Mouse (Mus musculus) neural tube, embryonic 11.5 days (tissue): Measurements from ENCODE around the gene Nes. TPM values are rescaled to one million over a fixed set of nuclear protein-coding genes. Genes with fewer than 3 reads are reported as not detected.

Experiments used
- ATAC-seq: fragments of 200-750 bp; cut with Nextera tagmentation; 2 replicates; pipeline ENCODE4 v1.8.0; 2017; ENCODE audit warnings: moderate number of reproducible peaks, mild to moderate bottlenecking, moderate TSS enrichment, moderate library complexity; ENCODE audit not compliant: insufficient read depth, low FRiP score, low TSS enrichment
- DNase-seq: peaks from one replicate; pipeline ENCODE4 v3.0.0-alpha.2; 2015; ENCODE audit warnings: low spot score
- H3K27ac ChIP-seq: fragments of 300-500 bp; sonication (generic); 2 replicates; pipeline ENCODE4 v1.5.1; 2014; ENCODE audit warnings: low read depth, mild to moderate bottlenecking, low read length
- H3K27me3 ChIP-seq: fragments of 300-500 bp; sonication (generic); 2 replicates; pipeline ENCODE4 v1.6.1; 2014; ENCODE audit warnings: mild to moderate bottlenecking, low read length, mixed read lengths; ENCODE audit not compliant: control insufficient read depth, insufficient read depth
- H3K36me3 ChIP-seq: fragments of 300-500 bp; sonication (generic); 2 replicates; pipeline ENCODE4 v1.6.1; 2014; ENCODE audit warnings: mild to moderate bottlenecking, low read length, moderate library complexity, mixed read lengths; ENCODE audit not compliant: control insufficient read depth, insufficient read depth
- H3K4me1 ChIP-seq: fragments of 300-500 bp; sonication (generic); 2 replicates; pipeline ENCODE4 v1.6.1; 2014; ENCODE audit warnings: low read length, mixed read lengths; ENCODE audit not compliant: control insufficient read depth, insufficient read depth
- H3K4me2 ChIP-seq: fragments of 300-500 bp; sonication (generic); 2 replicates; pipeline ENCODE4 v1.6.1; 2014; ENCODE audit warnings: low read depth, mild to moderate bottlenecking, moderate library complexity
- H3K4me3 ChIP-seq: fragments of 300-500 bp; sonication (generic); 2 replicates; pipeline ENCODE4 v1.5.1; 2014; ENCODE audit warnings: low read depth, low read length
- H3K9ac ChIP-seq: fragments of 300-500 bp; sonication (generic); 2 replicates; pipeline ENCODE4 v1.6.1; 2014; ENCODE audit warnings: mild to moderate bottlenecking, low read length
- H3K9me3 ChIP-seq: fragments of 300-500 bp; sonication (generic); 2 replicates; pipeline ENCODE4 v1.6.1; 2016; ENCODE audit warnings: low read length; ENCODE audit not compliant: control insufficient read depth
- WGBS: fragments of 180-500 bp; shearing (Covaris S2); extraction: QIAGEN DNeasy Blood & Tissue Kit; methylation state at CpG from one replicate; pipeline ENCODE4 v1.1.7; 2014; 5-methylcytosine and 5-hydroxymethylcytosine counted together
- polyA plus RNA-seq: library from polyadenylated mRNA; unstranded; fragments of >200 nt; fragmentation: Nextera tagmentation; extraction: Ambion mirVana; gene quantifications from 2 replicates; pipeline ENCODE4 v1.2.1, GENCODE M21; 2014

Nes gene
- polyA plus RNA-seq, 1 experiment from 2014 or later: 60.2 TPM

DNA sequence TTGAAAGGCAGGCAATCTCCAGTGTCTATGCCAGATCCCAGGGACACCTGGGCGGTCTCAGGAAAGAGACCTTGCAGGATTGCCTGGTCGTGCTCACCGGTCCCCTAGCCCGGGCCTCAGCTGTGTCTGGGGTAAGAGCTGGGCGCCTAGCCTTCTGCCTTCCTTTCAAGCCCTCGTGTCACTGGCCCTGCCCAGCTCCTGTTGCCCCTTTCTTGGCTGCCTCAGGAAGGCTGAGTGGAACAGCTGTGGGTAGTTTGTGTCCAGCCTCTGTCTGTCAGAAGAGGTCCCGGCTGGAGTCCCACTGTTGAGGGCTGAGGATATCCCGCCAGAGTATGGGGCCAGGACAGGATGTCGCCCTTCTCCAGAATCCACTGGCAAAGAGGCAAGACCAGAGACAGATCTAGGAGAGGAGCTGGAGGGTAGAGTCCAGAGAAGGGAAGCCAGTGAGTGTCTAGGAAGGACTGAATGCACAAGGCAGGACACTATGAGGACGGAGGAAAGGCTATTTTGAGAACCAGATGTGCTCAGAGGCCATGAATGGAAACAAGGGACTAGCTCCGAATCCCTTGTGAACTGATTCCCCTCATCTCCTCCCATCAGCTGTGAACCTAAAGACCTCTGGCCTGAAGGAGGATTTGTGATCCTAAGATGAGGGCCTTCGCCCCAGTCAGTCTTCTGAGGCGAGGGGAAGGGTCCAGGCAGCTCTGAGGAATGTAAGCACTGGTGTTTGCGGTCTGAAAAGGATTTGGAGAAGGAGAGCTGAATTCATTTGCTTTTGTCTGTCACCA is 2.9 kb downstream of the Nes start:
- Histone ChIP-seq H3K9ac (peak overlapping the region; percentile 87), H3K4me3 (peak overlapping the region; percentile 82), H3K27me3 (no peaks in the 10 kb centered on the region), H3K36me3 (peaks cover 6% of the 10 kb centered on the region), H3K9me3 (no peaks in the 10 kb centered on the region), H3K27ac (peak overlapping the region; percentile 90), H3K4me2 (peak overlapping the region; percentile 95), H3K4me1 (peaks cover 38% of the 10 kb centered on the region)
- ATAC-seq (peak; percentile 3; the same call in 1 of the 2 replicates), DNase-seq (no peak)
- WGBS: 15% methylated on average over 14 of the region's 14 CpGs

DNA sequence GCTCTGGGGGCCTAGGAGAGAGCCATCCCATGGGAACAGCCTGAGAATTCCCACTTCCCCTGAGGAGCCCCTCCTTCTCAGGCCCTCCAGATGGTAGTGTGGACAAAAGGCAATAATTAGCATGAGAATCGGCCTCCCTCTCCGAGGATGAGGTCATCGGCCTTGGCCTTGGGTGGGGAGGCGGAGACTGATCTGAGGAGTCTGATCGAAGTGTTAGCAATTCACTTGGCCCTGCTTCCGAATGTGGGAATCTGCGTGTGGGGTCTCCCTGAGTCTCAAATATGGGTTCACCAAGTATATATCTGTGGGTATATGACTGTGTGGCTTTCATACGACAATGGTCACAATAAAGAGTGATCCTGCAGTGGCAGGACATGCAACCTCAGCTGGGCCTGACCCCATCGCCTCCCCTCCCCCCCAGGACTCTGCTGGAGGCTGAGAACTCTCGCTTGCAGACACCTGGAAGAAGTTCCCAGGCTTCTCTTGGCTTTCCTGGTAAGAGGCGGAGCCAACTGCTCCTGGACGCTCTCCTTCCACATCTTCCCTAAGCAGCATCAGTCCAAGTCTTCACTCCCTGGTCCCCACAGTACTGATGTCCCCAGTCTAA is 3.6 kb downstream of the Nes start:
- peak overlapping the region; percentile 87 for H3K9ac ChIP-seq
- WGBS: 8% methylated on average over 12 of the region's 12 CpGs
- peaks cover 38% of the 10 kb centered on the region for H3K4me1 ChIP-seq
- peaks cover 6% of the 10 kb centered on the region for H3K36me3 ChIP-seq
- H3K27me3 ChIP-seq: no peaks in the 10 kb centered on the region
- peak; percentile 85 for DNase-seq
- no peaks in the 10 kb centered on the region for H3K9me3 ChIP-seq
- peak; percentile 79 for ATAC-seq
- peak overlapping the region; percentile 95 for H3K4me2 ChIP-seq
- peak overlapping the region; percentile 82 for H3K4me3 ChIP-seq
- peak overlapping the region; percentile 90 for H3K27ac ChIP-seq

DNA sequence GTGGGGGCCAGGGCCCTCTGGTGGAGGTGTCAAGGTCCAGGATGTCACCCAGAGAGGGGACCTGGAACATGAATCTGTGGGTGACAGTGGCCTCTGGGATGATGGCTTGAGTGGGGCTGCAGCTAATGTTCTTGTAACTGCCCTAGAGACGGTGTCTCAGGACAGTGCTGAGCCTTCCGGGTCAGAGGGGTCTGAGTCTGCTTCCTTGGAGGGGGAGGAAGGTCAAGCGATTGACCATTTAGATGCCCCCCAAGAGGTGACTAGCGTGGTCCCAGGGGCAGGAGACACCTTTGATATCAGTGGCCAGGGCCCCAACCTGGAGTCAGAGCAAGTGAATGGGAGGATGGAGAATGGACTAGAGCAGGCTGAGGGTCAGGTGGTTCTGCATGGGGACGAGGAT is 8.6 kb downstream of the Nes start:
- no peaks in the 10 kb centered on the region for H3K9me3 ChIP-seq
- no peak overlapping the region for H3K27ac ChIP-seq
- no peak overlapping the region for H3K4me2 ChIP-seq
- H3K9ac ChIP-seq: peak overlapping the region; percentile 22; the same call in 1 of the 2 replicates
- ATAC-seq: no peak
- WGBS: 83% methylated on average over 5 of the region's 5 CpGs
- DNase-seq: no peak
- peaks cover 47% of the 10 kb centered on the region for H3K4me1 ChIP-seq
- H3K27me3 ChIP-seq: no peaks in the 10 kb centered on the region
- H3K36me3 ChIP-seq: peaks cover 6% of the 10 kb centered on the region
- no peak overlapping the region for H3K4me3 ChIP-seq

DNA sequence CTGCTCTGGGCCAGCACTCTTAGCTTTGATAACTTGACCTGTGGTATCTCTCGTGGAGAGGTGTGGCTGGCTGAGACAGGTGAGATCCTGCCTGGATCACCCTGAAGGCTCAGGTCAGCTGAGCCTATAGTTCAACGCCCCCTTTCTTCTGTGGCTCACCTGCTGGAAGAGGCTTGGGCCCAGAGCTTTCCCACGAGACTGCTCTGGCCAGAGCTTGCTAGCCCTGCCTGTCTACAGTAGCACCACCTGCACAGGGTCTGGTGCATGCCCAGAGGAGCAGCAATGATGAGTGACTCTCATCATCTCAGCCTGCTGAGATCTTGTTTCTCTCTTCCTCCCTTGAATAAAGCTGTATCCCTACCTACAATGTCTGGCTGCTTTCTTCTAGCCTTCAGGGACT is 9.2 kb downstream of the Nes start:
- no peaks in the 10 kb centered on the region for H3K9me3 ChIP-seq
- H3K4me2 ChIP-seq: no peak overlapping the region
- no peak overlapping the region; the same call in 1 of the 2 replicates for H3K9ac ChIP-seq
- ATAC-seq (no peak), DNase-seq (no peak)
- no peak overlapping the region for H3K27ac ChIP-seq
- no peaks in the 10 kb centered on the region for H3K27me3 ChIP-seq
- peaks cover 45% of the 10 kb centered on the region for H3K4me1 ChIP-seq
- no peak overlapping the region for H3K4me3 ChIP-seq
- 79% methylated on average over 3 of the region's 3 CpGs for WGBS
- peaks cover 6% of the 10 kb centered on the region for H3K36me3 ChIP-seq

DNA sequence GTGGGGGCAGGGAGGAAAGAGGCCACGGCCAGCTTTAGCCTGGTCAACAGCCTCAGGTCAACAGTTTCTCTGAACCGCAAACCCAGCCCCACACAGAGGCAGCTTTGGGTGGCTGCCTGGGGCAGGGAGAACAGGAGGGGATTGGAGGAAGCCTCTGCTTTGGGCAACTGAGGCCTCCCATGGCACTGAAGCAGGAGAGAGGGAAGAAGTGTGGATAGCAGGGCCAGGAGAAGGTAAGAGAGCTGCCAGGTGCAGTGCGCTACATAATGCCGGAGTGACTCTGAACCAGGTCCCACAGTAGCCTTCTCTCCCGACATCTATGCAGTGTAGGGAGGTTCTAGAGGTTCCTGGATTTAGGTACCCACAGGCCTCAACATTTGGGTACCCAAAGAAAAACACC is 9.8 kb downstream of the Nes start:
- Histone ChIP-seq H3K36me3 (peaks cover 2% of the 10 kb centered on the region), H3K4me2 (no peak overlapping the region), H3K4me1 (peaks cover 52% of the 10 kb centered on the region), H3K9me3 (no peaks in the 10 kb centered on the region), H3K4me3 (no peak overlapping the region), H3K9ac (peak overlapping the region; percentile 18; the same call in 1 of the 2 replicates), H3K27ac (no peak overlapping the region; the same call in 1 of the 2 replicates), H3K27me3 (no peaks in the 10 kb centered on the region)
- 68% methylated on average over 5 of the region's 5 CpGs for WGBS
- no peak for DNase-seq
- no peak for ATAC-seq

DNA sequence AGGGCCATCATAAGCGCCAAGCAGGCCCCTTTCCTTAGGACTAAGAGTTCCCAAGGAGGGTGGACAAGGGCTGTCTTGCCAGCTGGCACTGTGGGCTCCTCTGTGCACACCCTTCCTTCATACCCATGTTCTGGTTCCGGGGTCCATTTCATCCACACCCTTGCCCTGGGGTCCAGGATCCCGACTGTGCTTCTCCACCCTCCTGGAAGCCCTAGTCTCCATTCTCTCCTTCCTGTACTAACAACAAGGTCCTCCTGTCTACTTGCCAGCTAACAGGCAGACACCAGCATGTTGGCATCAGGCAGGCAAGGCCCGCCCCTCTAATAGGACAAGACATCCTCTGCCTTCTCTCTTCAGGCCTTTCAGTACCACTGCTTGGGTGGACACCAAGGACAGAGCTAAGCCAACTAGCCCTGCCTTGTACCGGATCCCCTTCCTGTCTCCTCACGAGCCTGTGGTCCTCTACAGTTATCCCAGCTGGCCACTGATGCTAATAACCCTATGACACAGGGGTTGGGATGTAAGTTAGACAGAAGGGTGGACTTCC is 10.4 kb downstream of the Nes start:
- DNase-seq: no peak
- Histone ChIP-seq H3K27me3 (no peaks in the 10 kb centered on the region), H3K9me3 (no peaks in the 10 kb centered on the region), H3K4me1 (peaks cover 51% of the 10 kb centered on the region), H3K36me3 (peaks cover 2% of the 10 kb centered on the region; the same call in 1 of the 2 replicates), H3K4me3 (no peak overlapping the region), H3K4me2 (no peak overlapping the region), H3K9ac (no peak overlapping the region), H3K27ac (no peak overlapping the region; the same call in none of the 2 replicates)
- no peak for ATAC-seq
- WGBS: 78% methylated on average over 6 of the region's 6 CpGs

DNA sequence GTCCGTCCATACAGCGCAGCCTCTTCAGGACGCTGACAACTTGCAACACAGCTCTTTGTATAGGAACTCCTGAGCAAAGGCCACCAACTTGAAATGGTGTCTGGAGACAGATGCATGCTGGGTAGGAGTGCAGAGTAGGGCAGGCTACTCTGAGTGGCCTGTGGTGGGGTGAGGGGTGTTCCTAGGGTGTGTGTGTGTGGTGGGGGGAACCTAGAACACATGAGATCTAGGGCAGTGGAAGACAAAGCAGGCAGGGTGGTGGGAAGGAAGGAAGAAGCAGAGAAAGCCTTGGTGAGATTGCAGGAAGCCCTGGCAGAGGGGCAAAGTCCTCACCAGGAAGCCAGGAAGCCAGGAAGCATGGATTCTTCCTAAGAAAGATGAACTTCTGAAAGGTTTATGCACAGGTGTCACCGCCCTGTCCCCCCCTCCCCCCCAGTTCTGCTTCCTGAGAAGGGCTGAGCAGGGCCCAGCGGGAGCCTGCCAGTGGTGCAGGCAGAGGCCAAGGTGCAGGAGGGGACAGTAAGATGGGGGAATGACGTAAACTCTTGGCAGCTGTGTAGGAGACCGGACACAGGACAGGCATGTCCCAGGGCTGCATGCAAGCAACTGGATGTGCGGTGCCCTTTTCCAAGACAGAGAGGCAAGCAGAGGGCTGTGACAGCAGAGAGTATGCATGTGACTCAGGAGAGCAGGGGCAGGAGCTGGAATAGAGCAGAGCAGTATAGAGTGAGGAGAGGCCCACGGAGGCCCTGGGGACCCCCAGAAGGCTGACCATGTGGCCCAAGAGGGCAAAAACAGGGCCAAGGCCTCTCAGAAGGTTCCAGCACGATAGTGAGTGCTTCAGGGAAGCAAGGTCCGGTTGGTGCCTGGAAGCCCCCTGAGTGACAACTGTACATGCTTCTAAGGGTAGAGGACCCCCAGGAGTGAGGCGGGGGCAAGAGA is 11.3 kb downstream of the Nes start:
- H3K4me2 ChIP-seq: peak overlapping the region; percentile 27
- peak overlapping the region; percentile 85 for H3K27ac ChIP-seq
- no peaks in the 10 kb centered on the region for H3K9me3 ChIP-seq
- ATAC-seq: no peak
- 36% methylated on average over 12 of the region's 12 CpGs for WGBS
- DNase-seq: peak; percentile 17
- peak overlapping the region; percentile 42 for H3K9ac ChIP-seq
- no peak overlapping the region for H3K4me3 ChIP-seq
- H3K36me3 ChIP-seq: peaks cover 2% of the 10 kb centered on the region; the same call in 1 of the 2 replicates
- peaks cover 56% of the 10 kb centered on the region for H3K4me1 ChIP-seq
- H3K27me3 ChIP-seq: no peaks in the 10 kb centered on the region
